Mouse (Mus musculus): Measurements from ENCODE around the gene Apoc1.

- TF ChIP-seq CTCF (IDR thresholded peaks at IDR 0.05; ENCODE audit: low read depth) (no peak), EP300 (optimal IDR thresholded peaks at IDR 0.05) (no peak)
Observed at GRCm38 (mm10) chr7:19677872-19678271, 14.6 kb downstream of the Apoc1 start, which contains the start of gene Apoc2.
